Mouse (Mus musculus) forebrain, embryonic 14.5 days (tissue): ENCODE results near the gene Tcam1. TPM values are rescaled to one million over a fixed set of nuclear protein-coding genes. Genes with fewer than 3 reads are reported as not detected.
A peak's percentile ranks its signal among the peaks of the same experiment; 100 is the strongest.
"Not testable (repeated sequence)": the region's sequence is repeated elsewhere in the genome, so short reads cannot be mapped to it uniquely, and the experiment has no call there.

Source experiments
- ATAC-seq: fragments of 200-750 bp; cut with Nextera tagmentation; 2 replicates; pipeline ENCODE4 v1.8.0; 2017; ENCODE audit warnings: mild to moderate bottlenecking, moderate library complexity
- DNase-seq: peaks from one replicate; pipeline ENCODE4 v3.0.0-alpha.2; 2015; ENCODE audit warnings: low spot score
- H3K27ac ChIP-seq: fragments of 300-500 bp; sonication (generic); 2 replicates; pipeline ENCODE4 v1.5.1; 2014; ENCODE audit warnings: low read depth, mild to moderate bottlenecking, control low read depth, low read length, moderate library complexity
- H3K27me3 ChIP-seq: fragments of 300-500 bp; sonication (generic); replicated peaks from 2 replicates; pipeline ENCODE4 v1.6.1; 2014; ENCODE audit warnings: low read length, control low read depth, mixed read lengths; ENCODE audit not compliant: control insufficient read depth, insufficient read depth
- H3K36me3 ChIP-seq: fragments of 300-500 bp; sonication (generic); 2 replicates; pipeline ENCODE4 v1.6.1; 2014; ENCODE audit warnings: low read length, control low read depth; ENCODE audit not compliant: control insufficient read depth, insufficient read depth
- H3K4me1 ChIP-seq: fragments of 300-500 bp; sonication (generic); 2 replicates; pipeline ENCODE4 v1.6.1; 2014; ENCODE audit warnings: antibody characterized with exemption, low read length, control low read depth; ENCODE audit not compliant: control insufficient read depth, insufficient read depth
- H3K4me2 ChIP-seq: fragments of 300-500 bp; sonication (generic); 2 replicates; pipeline ENCODE4 v1.6.1; 2014; ENCODE audit warnings: mild to moderate bottlenecking, control low read depth, low read length
- H3K4me3 ChIP-seq: fragments of 300-500 bp; sonication (generic); 2 replicates; pipeline ENCODE4 v1.5.1; 2014; ENCODE audit warnings: low read depth, low read length, control low read depth
- H3K9ac ChIP-seq: fragments of 300-500 bp; sonication (generic); 2 replicates; pipeline ENCODE4 v1.6.1; 2014; ENCODE audit warnings: mild to moderate bottlenecking, low read length, control low read depth, moderate library complexity
- H3K9me3 ChIP-seq: fragments of 300-500 bp; sonication (generic); replicated peaks from 2 replicates; pipeline ENCODE4 v1.6.1; 2016; ENCODE audit warnings: low read length, control low read depth, mixed read lengths; ENCODE audit not compliant: control insufficient read depth
- WGBS: fragments of 180-500 bp; shearing (Covaris S2); extraction: QIAGEN DNeasy Blood & Tissue Kit; methylation state at CpG from one replicate; pipeline ENCODE4 v1.1.7; 2014; 5-methylcytosine and 5-hydroxymethylcytosine counted together
- polyA plus RNA-seq: library from polyadenylated mRNA; unstranded; fragments of >200 nt; fragmentation: Nextera tagmentation; extraction: Ambion mirVana; gene quantifications from 2 replicates; pipeline ENCODE4 v1.2.1, GENCODE M21; 2014

The Tcam1 gene
- 0.05 and 0.22 TPM in 2 replicates for polyA plus RNA-seq

DNA sequence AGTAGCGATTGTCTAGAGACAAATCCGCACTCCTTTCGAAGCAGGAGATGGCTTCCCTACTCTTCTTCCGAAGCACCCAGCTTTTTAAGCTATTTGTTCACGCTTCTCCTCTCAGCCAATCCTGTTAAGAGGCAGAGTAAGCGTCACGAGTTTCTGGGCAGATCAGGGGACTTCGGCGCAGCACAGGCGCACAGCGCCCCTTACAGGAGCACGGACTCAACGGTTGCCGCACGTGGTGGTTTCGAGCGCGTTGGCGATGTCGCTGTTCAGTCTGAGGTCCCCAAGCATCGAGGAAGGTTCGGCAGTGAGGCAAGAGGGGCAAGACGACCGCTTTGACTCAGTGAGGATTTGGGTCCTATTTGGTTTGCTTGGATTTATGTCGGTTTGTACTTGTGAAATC lies at the start of gene Tcam1:
Gene Tcam1, plus strand, starts transcription at position 219 of the 400 bp plus-strand sequence.
- peaks cover 11% of the 10 kb centered on the region for H3K4me1 ChIP-seq
- H3K27me3 ChIP-seq = no peaks in the 10 kb centered on the region
- H3K9me3 ChIP-seq = no peaks in the 10 kb centered on the region
- no peak within 1 kb of the TSS for H3K27ac ChIP-seq
- WGBS = 11% methylated on average over 25 of the region's 25 CpGs
- peak within 1 kb of the TSS; percentile 43 for H3K4me2 ChIP-seq
- H3K4me3 ChIP-seq = no peak within 1 kb of the TSS
- DNase-seq (peak; percentile 97), ATAC-seq (peak; percentile 44)
- no peaks in the 10 kb centered on the region for H3K36me3 ChIP-seq
- no peak within 1 kb of the TSS for H3K9ac ChIP-seq

DNA sequence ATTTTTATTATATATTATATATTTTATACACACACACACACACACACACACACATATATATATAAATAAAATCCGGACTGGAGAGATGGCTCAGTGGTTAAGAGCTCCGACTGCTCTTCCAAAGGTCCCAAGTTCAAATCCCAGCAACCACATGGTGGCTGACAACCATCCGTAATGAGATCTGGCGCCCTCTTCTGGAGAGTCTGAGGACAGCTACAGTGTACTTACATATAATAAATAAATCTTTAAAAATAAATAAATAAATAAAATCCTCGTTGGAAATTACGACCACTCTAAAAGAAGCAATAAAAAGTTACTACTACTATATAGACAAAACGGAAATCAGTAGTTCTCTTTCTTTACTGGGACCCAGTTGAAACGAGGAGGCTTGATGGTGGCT lies 42.5 kb upstream of the Tcam1 start:
- H3K4me3 ChIP-seq, H3K9ac ChIP-seq, DNase-seq, H3K9me3 ChIP-seq, H3K27ac ChIP-seq, H3K4me1 ChIP-seq, H3K27me3 ChIP-seq, ATAC-seq, H3K4me2 ChIP-seq: not testable (repeated sequence)
- peaks cover 70% of the 10 kb centered on the region for H3K36me3 ChIP-seq
- 83% methylated on average over 8 of the region's 8 CpGs for WGBS

DNA sequence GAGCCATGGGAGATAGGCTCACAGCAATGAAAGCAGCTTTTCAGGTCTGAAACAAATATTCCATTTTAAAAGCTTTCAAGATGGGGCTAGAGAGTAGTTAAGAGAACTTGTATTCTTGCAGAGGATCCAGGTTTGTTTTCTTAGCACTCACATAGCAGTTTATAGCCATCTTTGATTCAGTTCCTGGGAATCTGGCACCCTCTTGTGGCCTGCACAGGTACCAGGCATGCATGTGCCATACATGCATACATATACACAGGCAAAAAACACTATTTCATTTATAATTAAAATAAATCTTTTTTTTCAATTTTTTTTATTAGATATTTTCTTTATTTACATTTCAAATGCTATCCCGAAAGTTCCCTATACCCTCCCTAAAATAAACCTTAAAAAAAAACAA lies 29.6 kb upstream of the Tcam1 start:
- peaks cover 98% of the 10 kb centered on the region for H3K36me3 ChIP-seq
- no peaks in the 10 kb centered on the region for H3K9me3 ChIP-seq
- no peak overlapping the region for H3K4me2 ChIP-seq
- no peak overlapping the region for H3K9ac ChIP-seq
- no peak overlapping the region for H3K4me3 ChIP-seq
- ATAC-seq (no peak), DNase-seq (no peak)
- no peaks in the 10 kb centered on the region for H3K27me3 ChIP-seq
- H3K27ac ChIP-seq = no peak overlapping the region
- 93% methylated on average over 1 of the region's 1 CpGs for WGBS
- no peaks in the 10 kb centered on the region for H3K4me1 ChIP-seq

DNA sequence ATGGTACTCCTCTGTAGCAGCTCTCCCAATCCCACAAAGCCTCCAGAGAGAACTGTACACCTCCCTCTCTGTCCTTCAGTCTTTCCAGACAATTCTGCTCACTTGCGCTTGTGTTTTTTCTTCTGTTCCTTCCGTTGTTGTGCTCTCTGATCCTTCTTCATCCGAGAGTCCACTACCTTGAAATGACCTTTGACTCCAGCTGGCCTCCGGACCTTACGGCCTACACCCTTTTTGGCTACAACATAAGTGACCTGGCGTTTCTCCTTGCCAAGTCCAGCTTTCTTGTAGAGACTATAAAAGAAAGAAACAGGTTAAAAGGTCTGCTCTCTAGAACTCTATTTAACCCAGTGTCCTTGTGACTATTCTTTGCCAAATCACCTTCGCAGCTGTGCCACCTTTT lies 27.1 kb upstream of the Tcam1 start:
- no peak for ATAC-seq

DNA sequence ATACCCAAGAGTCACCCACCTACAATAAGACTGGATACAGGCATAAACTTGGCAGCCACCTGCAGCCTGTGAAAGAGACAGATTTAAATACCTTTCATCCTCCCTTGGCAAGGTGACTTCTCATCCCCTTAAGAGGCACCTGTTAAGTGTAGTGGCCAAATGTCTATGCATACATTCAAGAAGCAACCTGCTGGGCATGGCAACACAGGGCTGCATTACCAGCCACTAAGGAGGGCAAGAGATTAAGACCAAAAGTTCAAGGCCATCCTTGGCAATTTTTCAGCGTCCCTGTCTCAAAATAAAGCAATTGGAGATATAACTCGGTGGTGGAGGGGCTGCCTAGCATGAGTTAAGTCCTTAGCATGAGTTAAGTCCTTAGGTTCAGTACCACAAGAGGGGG lies 21.7 kb upstream of the Tcam1 start:
- Histone ChIP-seq H3K9ac (peak overlapping the region; percentile 87; the same call in 1 of the 2 replicates), H3K4me1 (peaks cover 16% of the 10 kb centered on the region), H3K4me3 (peak overlapping the region; percentile 79), H3K4me2 (peak overlapping the region; percentile 98), H3K27ac (no peak overlapping the region), H3K36me3 (peaks cover 55% of the 10 kb centered on the region), H3K9me3 (no peaks in the 10 kb centered on the region), H3K27me3 (no peaks in the 10 kb centered on the region)
- 28% methylated on average over 2 of the region's 2 CpGs for WGBS
- DNase-seq (no peak), ATAC-seq (no peak)

More for the DNA sequence above, 27.1 kb upstream of the Tcam1 start:
- Histone ChIP-seq H3K4me1 (peaks cover under 1% of the 10 kb centered on the region; the same call in 1 of the 2 replicates), H3K9ac (no peak overlapping the region), H3K4me2 (no peak overlapping the region), H3K9me3 (no peaks in the 10 kb centered on the region), H3K27ac (no peak overlapping the region), H3K36me3 (peaks cover 88% of the 10 kb centered on the region), H3K4me3 (no peak overlapping the region), H3K27me3 (no peaks in the 10 kb centered on the region)
- 89% methylated on average over 7 of the region's 7 CpGs for WGBS
- DNase-seq = no peak

DNA sequence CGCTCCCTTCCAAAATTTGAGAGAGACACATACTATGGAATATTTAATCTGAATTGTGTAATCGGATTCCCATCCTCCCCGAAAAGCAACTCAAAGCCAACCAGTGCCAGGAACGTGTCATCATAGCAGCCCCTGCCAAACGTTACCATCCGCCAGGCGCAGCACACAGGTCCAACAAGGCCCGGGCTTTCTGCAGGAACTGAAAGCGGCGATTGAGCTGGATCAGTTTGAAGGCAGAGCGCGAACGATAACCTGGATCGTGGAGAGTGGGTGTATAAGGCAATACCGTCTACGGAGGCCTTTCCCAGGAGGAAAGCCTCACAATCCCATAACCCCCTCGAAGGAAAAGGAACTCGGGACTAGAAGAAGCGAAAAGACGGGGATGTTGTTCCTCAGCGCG lies 21.3 kb upstream of the Tcam1 start:
- no peaks in the 10 kb centered on the region for H3K9me3 ChIP-seq
- H3K27ac ChIP-seq = no peak overlapping the region
- 4% methylated on average over 22 of the region's 22 CpGs for WGBS
- H3K4me2 ChIP-seq = peak overlapping the region; percentile 98
- H3K27me3 ChIP-seq = no peaks in the 10 kb centered on the region
- peak overlapping the region; percentile 87 for H3K9ac ChIP-seq
- peaks cover 16% of the 10 kb centered on the region for H3K4me1 ChIP-seq
- peak overlapping the region; percentile 79 for H3K4me3 ChIP-seq
- peaks cover 51% of the 10 kb centered on the region for H3K36me3 ChIP-seq
- DNase-seq (no peak), ATAC-seq (peak; percentile 11)

DNA sequence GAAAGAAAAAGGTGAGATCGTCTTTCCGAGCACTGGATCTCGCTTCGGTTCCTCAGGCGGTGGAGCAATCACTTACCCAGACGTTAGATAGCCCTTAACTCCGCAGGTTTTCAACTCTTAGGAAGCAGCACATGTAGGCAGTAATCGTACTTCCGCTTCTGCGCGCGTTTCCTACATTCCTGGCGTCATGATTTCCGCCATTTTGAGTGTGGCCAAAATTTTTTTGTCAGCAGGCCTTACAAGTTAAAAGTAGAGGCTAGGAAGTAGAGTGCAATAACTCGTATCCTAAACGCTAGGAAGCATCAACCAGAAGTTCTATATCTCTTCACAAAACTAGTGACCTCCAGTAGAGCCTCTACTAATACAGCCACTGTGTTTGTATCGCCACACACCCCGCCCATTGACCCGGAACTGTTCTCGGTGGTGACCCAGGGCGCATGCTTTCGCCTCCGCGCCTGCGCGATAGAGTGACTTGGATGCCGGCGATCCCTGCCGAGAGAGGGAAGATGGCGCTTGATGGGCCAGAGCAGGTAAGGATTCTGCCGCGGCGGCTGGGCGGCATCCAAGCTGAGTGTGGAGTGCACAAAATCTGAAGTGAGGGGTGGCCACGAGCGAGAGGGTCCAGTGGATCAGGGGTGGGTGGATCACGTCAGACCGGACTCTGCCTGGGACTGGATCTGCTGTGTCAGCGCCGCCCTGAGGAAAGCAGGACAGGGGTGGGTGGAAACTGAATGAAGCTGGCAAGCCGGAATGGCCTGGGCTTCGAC lies 20.6 kb upstream of the Tcam1 start, which contains the start of the genes Ftsj3 and Psmc5:
Gene Ftsj3, minus strand, starts transcription at position 395 of the 767 bp plus-strand sequence.
Gene Psmc5, plus strand, starts transcription at position 470 of the 767 bp plus-strand sequence.
- Histone ChIP-seq H3K9me3 (no peaks in the 10 kb centered on the region), H3K36me3 (peaks cover 48% of the 10 kb centered on the region), H3K27me3 (no peaks in the 10 kb centered on the region), H3K4me1 (peaks cover 16% of the 10 kb centered on the region), H3K4me2 (peak within 1 kb of the TSS; percentile 98), H3K4me3 (peak within 1 kb of the TSS; percentile 79), H3K27ac (peak within 1 kb of the TSS; percentile 76), H3K9ac (peak within 1 kb of the TSS; percentile 87)
- ATAC-seq (peak; percentile 96), DNase-seq (peak; percentile 98)
- 0% methylated on average over 42 of the region's 42 CpGs for WGBS

DNA sequence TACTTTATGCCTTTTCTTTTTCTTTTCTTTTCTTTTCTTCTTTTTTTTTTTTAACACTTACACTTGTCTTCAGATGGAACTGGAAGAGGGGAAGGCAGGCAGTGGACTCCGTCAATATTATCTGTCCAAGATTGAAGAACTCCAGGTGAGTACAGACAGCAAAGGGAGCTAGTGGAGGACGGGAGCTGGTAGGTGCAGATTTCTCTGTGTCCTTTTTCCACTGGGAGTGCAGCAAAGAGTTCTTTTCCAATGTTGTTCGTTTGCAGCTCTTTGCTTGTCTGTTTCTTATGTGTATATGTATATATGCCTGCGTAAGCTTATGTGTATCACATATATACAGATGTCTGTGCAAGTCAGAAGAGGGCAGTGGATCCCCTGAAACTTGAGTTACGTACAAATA lies 19.7 kb upstream of the Tcam1 start:
- Histone ChIP-seq H3K4me1 (peaks cover 16% of the 10 kb centered on the region), H3K4me3 (peak overlapping the region; percentile 79), H3K9ac (peak overlapping the region; percentile 87), H3K4me2 (peak overlapping the region; percentile 98), H3K9me3 (no peaks in the 10 kb centered on the region), H3K27ac (no peak overlapping the region), H3K27me3 (no peaks in the 10 kb centered on the region), H3K36me3 (peaks cover 48% of the 10 kb centered on the region)
- DNase-seq (no peak), ATAC-seq (no peak)
- WGBS = 73% methylated on average over 5 of the region's 5 CpGs

DNA sequence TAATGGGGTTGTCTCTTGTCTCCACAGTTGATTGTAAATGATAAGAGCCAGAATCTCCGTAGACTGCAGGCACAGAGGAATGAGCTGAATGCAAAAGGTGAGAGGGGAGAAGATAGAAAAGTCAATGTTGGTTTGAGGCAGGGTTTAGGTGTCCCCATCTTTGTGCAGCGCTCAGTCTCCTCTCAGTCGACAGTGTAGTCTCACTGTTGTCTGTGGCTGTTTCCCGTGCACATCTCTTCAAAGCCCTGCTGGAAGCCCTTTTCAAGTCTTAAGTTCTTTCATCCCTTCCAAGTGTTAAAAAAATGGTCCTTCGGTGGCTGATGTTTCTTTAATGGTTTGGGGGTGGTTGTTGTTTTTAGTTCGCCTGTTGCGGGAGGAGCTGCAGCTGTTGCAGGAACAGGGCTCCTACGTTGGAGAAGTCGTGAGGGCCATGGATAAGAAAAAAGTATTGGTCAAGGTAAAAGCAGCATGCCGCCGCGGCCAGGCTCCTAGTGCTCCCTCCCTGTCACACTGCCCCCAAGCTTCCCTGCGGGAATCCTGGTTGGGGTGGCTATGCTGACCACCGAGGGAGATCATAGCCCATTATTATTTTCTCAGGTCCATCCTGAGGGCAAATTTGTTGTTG lies 15.5 kb upstream of the Tcam1 start:
- peaks cover 7% of the 10 kb centered on the region for H3K4me1 ChIP-seq

More for the DNA sequence above, 15.5 kb upstream of the Tcam1 start:
- WGBS = 89% methylated on average over 14 of the region's 14 CpGs
- H3K36me3 ChIP-seq = peaks cover 75% of the 10 kb centered on the region
- H3K4me3 ChIP-seq = no peak overlapping the region
- H3K27ac ChIP-seq = no peak overlapping the region
- no peaks in the 10 kb centered on the region for H3K9me3 ChIP-seq
- H3K4me2 ChIP-seq = no peak overlapping the region
- H3K9ac ChIP-seq = no peak overlapping the region
- no peak for ATAC-seq
- H3K27me3 ChIP-seq = no peaks in the 10 kb centered on the region
- DNase-seq = no peak
